Mouse (Mus musculus) testis, adult 2 months (tissue): Measurements from ENCODE around the gene Anp32a. TPM values are rescaled to one million over a fixed set of nuclear protein-coding genes. Genes with fewer than 3 reads are reported as not detected.

Experiments used
- H3K27ac ChIP-seq: fragments of 200-500 bp; 2 replicates; pipeline ENCODE4 v1.5.1; 2012; ENCODE audit warnings: low read depth, low read length; ENCODE audit not compliant: control insufficient read depth, insufficient read depth
- H3K27me3 ChIP-seq: fragments of 200-500 bp; 2 replicates; pipeline ENCODE4 v1.6.1; 2012; ENCODE audit warnings: mild to moderate bottlenecking, low read length, moderate library complexity; ENCODE audit not compliant: control insufficient read depth, insufficient read depth
- H3K36me3 ChIP-seq: fragments of 200-500 bp; 2 replicates; pipeline ENCODE4 v1.6.1; 2012; ENCODE audit warnings: mild to moderate bottlenecking, low read length; ENCODE audit not compliant: control insufficient read depth, insufficient read depth
- H3K4me1 ChIP-seq: fragments of 200-500 bp; 2 replicates; pipeline ENCODE4 v1.6.1; 2012; ENCODE audit warnings: low read length; ENCODE audit not compliant: control insufficient read depth, insufficient read depth
- H3K4me3 ChIP-seq: fragments of 200-500 bp; 2 replicates; pipeline ENCODE4 v1.5.1; 2012; ENCODE audit warnings: low read depth, mild to moderate bottlenecking, low read length, moderate library complexity, mixed read lengths; ENCODE audit not compliant: control insufficient read depth
- CTCF ChIP-seq: fragments of 200-500 bp; IDR thresholded peaks from 2 replicates; pipeline ENCODE4 v1.5.1; 2012; ENCODE audit warnings: low read depth, mild to moderate bottlenecking, inconsistent platforms, low read length, moderate library complexity; ENCODE audit not compliant: control insufficient read depth, insufficient read depth, insufficient replicate concordance
- POLR2A ChIP-seq: fragments of 200-500 bp; IDR thresholded peaks from 2 replicates; pipeline ENCODE4 v1.6.1; 2012; ENCODE audit warnings: low read depth, mild to moderate bottlenecking, inconsistent platforms, low read length, moderate library complexity; ENCODE audit not compliant: control insufficient read depth
- polyA plus RNA-seq: library from polyadenylated mRNA; depleted of rRNA; stranded (reverse); fragments of >200 nt; gene quantifications from 2 replicates; pipeline ENCODE4 v1.2.3, GENCODE M21; 2012; rRNA removed

Anp32a gene
- polyA plus RNA-seq, 1 experiment, result 7.2 TPM

DNA sequence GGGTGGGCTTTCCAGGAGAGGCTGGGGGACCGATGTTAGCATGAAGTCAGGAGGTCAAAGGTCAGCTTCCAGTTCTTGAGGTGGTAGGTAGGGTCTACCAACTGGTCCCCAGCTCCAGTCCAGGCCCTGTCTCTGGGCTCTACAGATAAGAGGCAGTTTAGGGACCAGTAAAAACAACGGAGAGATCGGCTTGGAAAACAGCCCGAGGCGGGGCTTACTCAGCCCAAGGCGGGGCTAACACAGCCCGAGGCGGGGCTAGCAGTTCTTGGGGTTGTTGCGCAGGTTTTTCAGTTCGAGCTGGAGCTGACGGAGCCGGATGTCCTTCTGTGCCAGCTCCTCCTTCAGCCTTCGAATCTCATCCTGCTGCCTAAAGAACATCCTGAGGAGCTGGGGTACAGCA, 79.9 kb downstream of the Anp32a start:
- TF ChIP-seq CTCF, result no peak
- 0 out of 2 replicates have a peak, but pooled peaks have one; percentile 36 for TF ChIP-seq POLR2A
- peaks cover 11% of the 10 kb centered on the region for H3K4me1 ChIP-seq
- no peaks in the 10 kb centered on the region for H3K27me3 ChIP-seq
- H3K36me3 ChIP-seq, result no peaks in the 10 kb centered on the region
- 0 out of 2 replicates have a peak overlapping the region, but pooled peaks have one; percentile 39 for H3K27ac ChIP-seq
- peak overlapping the region; percentile 54 for H3K4me3 ChIP-seq

DNA sequence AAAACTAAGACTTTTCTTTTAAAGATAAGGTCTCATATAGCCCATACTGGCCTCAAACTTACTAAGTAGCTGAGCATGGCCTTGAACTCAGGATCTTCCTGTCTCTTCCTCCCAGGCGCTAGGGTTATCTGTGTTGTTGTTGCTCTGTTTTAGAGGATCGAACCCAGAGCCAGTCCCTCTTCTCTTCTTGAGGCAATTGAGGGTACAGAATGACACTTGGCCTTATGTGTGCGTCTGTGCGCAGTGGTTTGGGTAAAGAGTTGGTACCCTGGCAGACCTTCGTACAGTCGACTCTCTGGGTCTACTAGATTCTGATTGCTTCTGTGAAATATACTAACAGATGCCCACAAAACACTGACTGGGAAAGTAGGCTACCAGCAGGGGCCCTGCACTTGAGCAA, 80.8 kb downstream of the Anp32a start:
- H3K27ac ChIP-seq, result no peak overlapping the region
- peaks cover 11% of the 10 kb centered on the region for H3K4me1 ChIP-seq
- no peak for TF ChIP-seq CTCF
- no peak for TF ChIP-seq POLR2A
- H3K36me3 ChIP-seq, result no peaks in the 10 kb centered on the region
- no peaks in the 10 kb centered on the region for H3K27me3 ChIP-seq
- no peak overlapping the region for H3K4me3 ChIP-seq

DNA sequence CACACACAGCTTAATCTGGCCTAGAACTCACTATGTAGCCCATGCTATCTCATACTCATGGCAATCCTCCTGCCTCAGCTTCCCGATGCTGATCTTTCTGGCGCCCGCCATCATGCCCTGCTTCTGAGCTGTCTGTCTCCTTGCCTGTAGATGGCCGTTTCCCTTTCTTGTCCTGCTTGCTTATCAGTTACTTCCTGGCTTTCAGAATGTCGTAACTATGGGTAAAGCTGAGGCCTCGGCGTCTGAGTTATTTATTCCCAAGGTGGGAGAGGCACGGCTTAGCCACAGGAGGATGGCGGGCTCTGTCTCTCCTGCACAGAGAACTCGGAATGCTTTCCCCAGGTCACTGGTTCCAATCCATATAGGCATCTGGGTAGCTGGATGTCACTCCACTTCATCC, 81.8 kb downstream of the Anp32a start:
- TF ChIP-seq POLR2A, result no peak
- TF ChIP-seq CTCF, result no peak
- Histone ChIP-seq H3K4me3 (no peak overlapping the region), H3K27ac (no peak overlapping the region), H3K27me3 (no peaks in the 10 kb centered on the region), H3K36me3 (no peaks in the 10 kb centered on the region), H3K4me1 (peaks cover 8% of the 10 kb centered on the region)

DNA sequence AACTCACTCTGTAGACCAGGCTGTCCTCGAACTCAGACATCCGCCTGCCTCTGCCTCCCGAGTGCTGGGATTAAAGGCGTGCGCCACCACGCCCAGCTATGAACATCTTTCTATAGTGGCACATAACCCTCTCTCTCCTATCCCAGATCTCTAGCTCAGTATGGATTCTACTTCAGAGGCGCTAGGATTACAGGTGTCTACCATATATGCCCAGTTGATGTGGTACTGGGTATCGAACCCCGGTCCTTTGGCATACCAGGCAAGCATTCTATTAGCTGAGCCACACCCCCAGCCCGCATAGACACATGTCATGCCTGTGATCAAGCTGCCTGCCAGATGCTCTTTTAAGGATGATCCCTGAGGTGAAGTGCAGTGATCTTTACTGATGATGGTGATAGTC, 82.8 kb downstream of the Anp32a start:
- Histone ChIP-seq H3K36me3 (no peaks in the 10 kb centered on the region), H3K27me3 (no peaks in the 10 kb centered on the region), H3K4me3 (no peak overlapping the region), H3K27ac (no peak overlapping the region), H3K4me1 (peaks cover 8% of the 10 kb centered on the region)
- no peak for TF ChIP-seq CTCF
- no peak for TF ChIP-seq POLR2A

DNA sequence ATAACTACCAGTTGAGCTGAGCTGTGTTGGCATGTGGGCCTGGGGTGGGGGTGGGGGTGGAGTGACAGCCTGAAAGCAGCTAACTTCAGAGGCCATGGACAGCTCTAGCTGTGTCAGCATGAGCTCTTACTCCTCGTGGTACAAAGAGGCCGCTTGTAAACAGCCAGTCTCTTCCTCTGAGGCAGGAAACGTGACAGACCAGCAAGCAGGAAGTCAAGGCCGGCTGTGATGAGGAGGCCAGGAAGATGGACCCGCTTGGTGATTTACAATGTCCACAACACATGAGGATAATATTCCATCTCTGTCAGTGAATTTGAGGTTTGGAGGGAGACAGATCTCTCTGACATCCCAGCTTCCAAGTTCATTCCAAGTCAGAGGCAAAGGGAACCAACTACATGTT, 84.2 kb downstream of the Anp32a start:
- TF ChIP-seq CTCF, result no peak
- no peak for TF ChIP-seq POLR2A
- Histone ChIP-seq H3K4me1 (peaks cover 8% of the 10 kb centered on the region), H3K4me3 (no peak overlapping the region), H3K27me3 (no peaks in the 10 kb centered on the region), H3K27ac (no peak overlapping the region), H3K36me3 (no peaks in the 10 kb centered on the region)

DNA sequence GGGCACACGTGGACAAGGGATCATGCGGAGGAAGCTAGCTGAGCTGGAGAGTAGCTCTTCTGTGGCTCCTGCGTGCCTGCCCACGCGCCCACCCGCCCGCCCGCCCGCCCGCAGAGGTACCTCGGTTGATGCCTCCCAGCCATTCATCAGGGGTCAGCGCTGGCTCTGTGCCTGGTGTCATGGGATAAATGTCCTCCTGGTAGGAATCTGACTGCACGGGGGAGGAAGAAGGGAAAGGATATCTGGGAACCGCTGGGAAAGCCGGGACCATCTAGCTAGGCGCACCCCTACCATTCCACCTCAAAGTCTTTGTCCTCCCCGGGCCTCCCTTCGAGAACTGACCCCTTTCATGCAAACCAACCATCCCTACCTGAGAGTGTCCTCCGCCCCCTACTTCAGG, 84.9 kb downstream of the Anp32a start:
- H3K27me3 ChIP-seq, result no peaks in the 10 kb centered on the region
- H3K27ac ChIP-seq, result no peak overlapping the region

DNA sequence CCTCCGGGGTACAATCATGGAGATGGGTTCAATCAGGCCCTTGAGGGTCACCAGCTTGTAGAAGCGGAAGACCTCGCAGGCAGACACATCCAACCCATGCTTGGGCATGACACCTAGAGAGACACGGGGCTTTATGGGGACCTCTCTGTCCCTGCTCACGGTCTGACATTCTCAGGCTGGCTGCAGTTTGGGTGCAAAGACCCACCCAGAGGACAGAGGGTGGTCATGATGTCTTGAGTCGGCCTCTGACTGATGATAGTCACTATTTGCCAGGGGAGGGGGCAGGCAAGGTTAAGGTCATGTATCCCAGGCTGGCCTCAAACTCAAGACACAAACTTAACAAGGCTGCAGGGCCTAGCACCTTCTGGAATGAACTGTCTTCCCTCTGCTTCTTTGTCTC, 85.4 kb downstream of the Anp32a start:
- no peak overlapping the region for H3K27ac ChIP-seq
- no peak for TF ChIP-seq POLR2A
- TF ChIP-seq CTCF, result no peak
- H3K4me1 ChIP-seq, result no peaks in the 10 kb centered on the region
- no peak overlapping the region for H3K4me3 ChIP-seq
- no peaks in the 10 kb centered on the region for H3K36me3 ChIP-seq
- no peaks in the 10 kb centered on the region for H3K27me3 ChIP-seq

More for the DNA sequence above, 84.9 kb downstream of the Anp32a start:
- Histone ChIP-seq H3K4me1 (peaks cover 3% of the 10 kb centered on the region; the same call in 1 of the 2 replicates), H3K4me3 (no peak overlapping the region), H3K36me3 (no peaks in the 10 kb centered on the region)
- no peak for TF ChIP-seq CTCF

DNA sequence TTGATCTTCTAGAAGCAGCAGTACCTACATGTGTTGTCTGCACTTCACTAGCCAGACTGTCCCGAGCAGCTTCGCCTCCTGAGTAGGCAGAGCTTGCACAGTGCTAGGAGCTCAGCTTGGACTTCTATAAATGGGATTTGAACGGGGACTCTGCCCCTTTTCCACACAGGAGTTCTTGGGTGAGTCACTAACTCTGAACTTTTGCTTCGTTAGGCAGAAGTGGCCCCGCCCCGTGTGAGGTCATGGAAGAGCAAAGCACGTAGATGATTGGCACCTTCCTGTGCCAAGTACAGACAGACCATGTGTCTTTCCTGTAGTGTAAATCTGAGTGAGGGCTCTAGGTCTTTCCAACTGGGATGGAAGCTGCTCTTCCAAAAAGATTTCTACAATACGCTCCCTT, 85.9 kb downstream of the Anp32a start:
- H3K27ac ChIP-seq, result no peak overlapping the region
- no peak for TF ChIP-seq POLR2A
- no peak for TF ChIP-seq CTCF
- no peaks in the 10 kb centered on the region for H3K27me3 ChIP-seq
- H3K36me3 ChIP-seq, result no peaks in the 10 kb centered on the region
- H3K4me3 ChIP-seq, result no peak overlapping the region
- no peaks in the 10 kb centered on the region for H3K4me1 ChIP-seq

Other genes with a start within 250 kb of the Anp32a start
- gene Glce, start 218.6 kb upstream of the Anp32a start, polyA plus RNA-seq, result 2.9 and 3.3 TPM in 2 replicates
- 119 and 135 TPM in 2 replicates for gene Spesp1, start 59.1 kb upstream of the Anp32a start, polyA plus RNA-seq
- 2.9 and 3.3 TPM in 2 replicates for gene Coro2b, start 195.8 kb downstream of the Anp32a start, polyA plus RNA-seq